Mouse (Mus musculus): Measurements from ENCODE around the gene Sec11a.

DNA sequence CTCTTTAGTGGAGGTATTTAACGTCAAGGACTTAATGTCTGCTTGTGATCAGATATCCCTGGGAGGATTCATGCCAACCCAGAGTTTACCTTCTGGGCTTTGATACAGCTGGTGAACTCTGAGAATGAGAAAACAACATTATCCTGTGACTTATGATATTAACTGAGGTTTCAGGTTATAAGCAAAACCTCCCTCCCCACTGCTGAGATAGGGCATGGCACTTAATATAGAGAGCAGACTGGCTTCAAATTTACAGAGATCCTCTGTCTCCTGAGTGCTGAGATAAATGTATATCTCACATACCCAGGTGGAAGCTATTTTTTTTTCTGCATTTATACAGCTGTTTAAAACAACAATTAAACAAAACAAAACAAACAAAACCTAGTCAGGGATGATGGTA is 14.8 kb downstream of the Sec11a start:
- TF ChIP-seq CTCF (IDR thresholded peaks at IDR 0.05; ENCODE audit: borderline replicate concordance, insufficient read depth, low read length) (no peak), POLR2A (IDR thresholded peaks at IDR 0.05; ENCODE audit: low read depth, low read length) (no peak)
